ENCODE assay signal across 23 mouse cellular contexts in genomic region chr14:45722887-45723286, GRCm38 (mm10).
DNase-seq lines count a peak whose midpoint lies in the region; ATAC-seq and TF ChIP-seq lines count a peak whose summit lies in the region.
"Had no signal": no experiment of that assay in that cellular context is flagged by ENCODE, and none has a peak within 500 bp of the region (broad histone marks: within the 10 kb centered on the region; RNA-seq: fewer than 3 reads in every experiment).

No protein-coding gene starts in this region.

- no peak overlapping the region for H3K9ac ChIP-seq in kidney, embryonic 15.5 days
- no peak overlapping the region for H3K9ac ChIP-seq in kidney, postnatal 0 days (ENCODE audit: low read depth, low read length)
- H3K9ac ChIP-seq: embryonic facial prominence, embryonic 13.5 days; embryonic facial prominence, embryonic 15.5 days; forebrain, embryonic 12.5 days had no signal

- no peak overlapping the region for H3K27ac ChIP-seq in kidney, embryonic 15.5 days
- no peak overlapping the region for H3K27ac ChIP-seq in kidney, adult 2 months (ENCODE audit: insufficient read depth, low read depth, low read length)
- no peak overlapping the region for H3K27ac ChIP-seq in kidney, postnatal 0 days
- H3K27ac ChIP-seq: embryonic facial prominence, embryonic 13.5 days; embryonic facial prominence, embryonic 15.5 days; forebrain, embryonic 10.5 days; forebrain, embryonic 12.5 days had no signal

- H3K36me3 ChIP-seq in kidney, embryonic 15.5 days, result no peaks in the 10 kb centered on the region
- no peaks in the 10 kb centered on the region for H3K36me3 ChIP-seq in kidney, adult 2 months (ENCODE audit: control insufficient read depth, insufficient read depth, low read length)
- no peaks in the 10 kb centered on the region for H3K36me3 ChIP-seq in kidney, postnatal 0 days (ENCODE audit: insufficient read depth, low read length)
- H3K36me3 ChIP-seq: embryonic facial prominence, embryonic 13.5 days; embryonic facial prominence, embryonic 15.5 days; forebrain, embryonic 10.5 days; forebrain, embryonic 12.5 days had no signal

- H3K27me3 ChIP-seq in kidney, embryonic 15.5 days, result peaks cover 2% of the 10 kb centered on the region; the same call in 1 of the 2 replicates
- no peaks in the 10 kb centered on the region; the same call in 1 of the 2 replicates for H3K27me3 ChIP-seq in kidney, adult 2 months (replicated peaks; ENCODE audit: control insufficient read depth, insufficient read depth, low read length)
- 0 out of 2 replicates have a peak, but pooled peaks cover 3% of the 10 kb centered on the region for H3K27me3 ChIP-seq in kidney, postnatal 0 days (ENCODE audit: insufficient read depth, low read length)
- H3K27me3 ChIP-seq: embryonic facial prominence, embryonic 13.5 days; embryonic facial prominence, embryonic 15.5 days; forebrain, embryonic 12.5 days had no signal

- H3K4me3 ChIP-seq in kidney, embryonic 15.5 days (replicated peaks), result no peak overlapping the region
- no peak overlapping the region for H3K4me3 ChIP-seq in kidney, adult 2 months (ENCODE audit: insufficient read depth, low read depth, low read length)
- H3K4me3 ChIP-seq in kidney, postnatal 0 days (replicated peaks; ENCODE audit: low read depth, low read length), result no peak overlapping the region
- H3K4me3 ChIP-seq: embryonic facial prominence, embryonic 13.5 days; embryonic facial prominence, embryonic 15.5 days; erythroblast, embryonic 14.5 days; forebrain, embryonic 10.5 days; forebrain, embryonic 12.5 days had no signal

- H3K4me1 ChIP-seq in kidney, embryonic 15.5 days, result no peaks in the 10 kb centered on the region
- peaks cover 4% of the 10 kb centered on the region; the same call in 1 of the 2 replicates for H3K4me1 ChIP-seq in kidney, adult 2 months (ENCODE audit: control insufficient read depth, insufficient read depth, low read length)
- no peaks in the 10 kb centered on the region for H3K4me1 ChIP-seq in kidney, postnatal 0 days (replicated peaks; ENCODE audit: insufficient read depth, low read length)
- H3K4me1 ChIP-seq: embryonic facial prominence, embryonic 13.5 days; embryonic facial prominence, embryonic 15.5 days; forebrain, embryonic 10.5 days; forebrain, embryonic 12.5 days had no signal

- TF ChIP-seq POLR2A in kidney, adult 2 months (IDR thresholded peaks at IDR 0.05; ENCODE audit: low read depth, low read length), result no peak

- ATAC-seq in kidney, embryonic 15.5 days (replicated peaks; ENCODE audit: low FRiP score), result peak; percentile 67; the same call in 1 of the 2 replicates
- no peak; the same call in 1 of the 2 replicates for ATAC-seq in kidney, postnatal 0 days (replicated peaks; ENCODE audit: low FRiP score, low read depth)
- ATAC-seq: forebrain, embryonic 14.5 days; forebrain, embryonic 16.5 days had no signal

- no peak for TF ChIP-seq CTCF in kidney, adult 2 months (conservative IDR thresholded peaks at IDR 0.05; ENCODE audit: insufficient read depth, insufficient read length, low read depth, low read length)
- no peak for TF ChIP-seq CTCF in kidney, postnatal 0 days (IDR thresholded peaks at IDR 0.05; ENCODE audit: low read depth)

- intact Hi-C loops in heart, postnatal 14 days (cut with DNase I), result no loop called here

- DNase-seq in heart, adult 11 months, result peak; percentile 31
- DNase-seq in heart, postnatal 14 days, result no peak
- no peak for DNase-seq in kidney, adult 2 months
- peak; percentile 71 for DNase-seq in kidney, postnatal 0 days (ENCODE audit: low spot score)
- no peak for DNase-seq in kidney, postnatal 4 days
- DNase-seq: adrenal gland, adult 2 months; adrenal gland, postnatal 10 days; adrenal gland, postnatal 25 days; cerebellum, adult 11 months; cerebellum, adult 18-20 months; cerebellum, adult 8-10 months; cerebellum, adult 9-11 months; cerebellum, postnatal 14 days; cerebellum, postnatal 36 days; embryo, embryonic 11 days had no signal

- WGBS in kidney, embryonic 15.5 days, result 12% methylated on average over 6 of the region's 6 CpGs
- 17% methylated on average over 6 of the region's 6 CpGs for WGBS in kidney, adult 2 months
- 9% methylated on average over 6 of the region's 6 CpGs for WGBS in kidney, postnatal 0 days

- H3K4me2 ChIP-seq in kidney, embryonic 15.5 days, result no peak overlapping the region
- H3K4me2 ChIP-seq in kidney, postnatal 0 days (ENCODE audit: low read length), result no peak overlapping the region
- H3K4me2 ChIP-seq: embryonic facial prominence, embryonic 13.5 days; embryonic facial prominence, embryonic 15.5 days; forebrain, embryonic 12.5 days had no signal

- H3K9me3 ChIP-seq in kidney, embryonic 15.5 days (replicated peaks), result no peaks in the 10 kb centered on the region
- H3K9me3 ChIP-seq in kidney, postnatal 0 days (replicated peaks; ENCODE audit: low read length), result no peaks in the 10 kb centered on the region; the same call in 1 of the 2 replicates
- H3K9me3 ChIP-seq: embryonic facial prominence, embryonic 13.5 days; embryonic facial prominence, embryonic 15.5 days; forebrain, embryonic 12.5 days had no signal

Comparison
In these comparisons a context has a peak if more than half of its experiments do, and no peak if none do; other contexts are left out.
1. DNase-seq: peak in heart, adult 11 months (single experiment) and kidney, postnatal 0 days (single experiment); none in heart, postnatal 14 days (0 of 2), kidney, adult 2 months (single experiment) and kidney, postnatal 4 days (0 of 2).